In genomic region chr12:17727676-17728339, GRCm38 (mm10) we compare ENCODE assay signal across 9 mouse cellular contexts. TPM values are rescaled to one million over a fixed set of nuclear protein-coding genes. Genes with fewer than 3 reads are reported as not detected.
A peak's percentile ranks its signal among the peaks of the same experiment; 100 is the strongest.
DNase-seq lines count a peak whose midpoint lies in the region; ATAC-seq lines count a peak whose summit lies in the region.
"Had no signal": no experiment of that assay in that cellular context is flagged by ENCODE, and none has a peak within 500 bp of the region (broad histone marks: within the 10 kb centered on the region; RNA-seq: fewer than 3 reads in every experiment).

No protein-coding gene starts in this region.

- H3K4me1 ChIP-seq in heart, embryonic 11.5 days (ENCODE audit: control insufficient read depth, insufficient read depth, low read length) = peaks cover 37% of the 10 kb centered on the region
- peaks cover 22% of the 10 kb centered on the region for H3K4me1 ChIP-seq in limb, embryonic 11.5 days (ENCODE audit: control insufficient read depth, insufficient read depth, low read length)
- peaks cover 38% of the 10 kb centered on the region for H3K4me1 ChIP-seq in stomach, embryonic 14.5 days (ENCODE audit: control insufficient read depth, insufficient read depth, low read length)
- H3K4me1 ChIP-seq in midbrain, embryonic 11.5 days (ENCODE audit: control insufficient read depth, insufficient read depth, low read length) = peaks cover 8% of the 10 kb centered on the region

- H3K4me3 ChIP-seq in heart, embryonic 11.5 days (ENCODE audit: low read depth, low read length) = no peak overlapping the region
- H3K4me3 ChIP-seq in limb, embryonic 11.5 days (ENCODE audit: low read depth, low read length) = no peak overlapping the region
- H3K4me3 ChIP-seq in stomach, embryonic 14.5 days (ENCODE audit: low read depth, low read length) = no peak overlapping the region
- H3K4me3 ChIP-seq in midbrain, embryonic 11.5 days (ENCODE audit: low read depth, low read length) = no peak overlapping the region

- no peak for ATAC-seq in heart, embryonic 11.5 days (replicated peaks; ENCODE audit: insufficient number of reproducible peaks, low FRiP score, low TSS enrichment)
- ATAC-seq in limb, embryonic 11.5 days (ENCODE audit: insufficient number of reproducible peaks, low FRiP score, low TSS enrichment, low read depth) = no peak
- peak; percentile 42 for ATAC-seq in stomach, embryonic 14.5 days (ENCODE audit: insufficient number of reproducible peaks, insufficient read depth, low FRiP score, low read depth)
- no peak for ATAC-seq in midbrain, embryonic 11.5 days (ENCODE audit: low FRiP score)

- no peaks in the 10 kb centered on the region for H3K9me3 ChIP-seq in heart, embryonic 11.5 days (replicated peaks; ENCODE audit: control insufficient read depth, low read length)
- no peaks in the 10 kb centered on the region for H3K9me3 ChIP-seq in limb, embryonic 11.5 days (ENCODE audit: control insufficient read depth, low read length)
- no peaks in the 10 kb centered on the region for H3K9me3 ChIP-seq in stomach, embryonic 14.5 days (ENCODE audit: control insufficient read depth, low read depth, low read length)
- H3K9me3 ChIP-seq in midbrain, embryonic 11.5 days (ENCODE audit: control insufficient read depth, low read length) = no peaks in the 10 kb centered on the region

- 0 out of 2 replicates have a peak overlapping the region, but pooled peaks have one; percentile 6 for H3K9ac ChIP-seq in heart, embryonic 11.5 days (ENCODE audit: low read depth, low read length)
- H3K9ac ChIP-seq in limb, embryonic 11.5 days (ENCODE audit: low read length) = no peak overlapping the region
- H3K9ac ChIP-seq in stomach, embryonic 14.5 days (replicated peaks; ENCODE audit: low read depth, low read length) = no peak overlapping the region
- no peak overlapping the region for H3K9ac ChIP-seq in midbrain, embryonic 11.5 days (ENCODE audit: low read length)
- H3K9ac ChIP-seq: liver, embryonic 14.5 days had no signal

- H3K36me3 ChIP-seq in heart, embryonic 11.5 days (ENCODE audit: control insufficient read depth, insufficient read depth, low read length) = no peaks in the 10 kb centered on the region
- no peaks in the 10 kb centered on the region for H3K36me3 ChIP-seq in limb, embryonic 11.5 days (ENCODE audit: control insufficient read depth, insufficient read depth, low read length)
- no peaks in the 10 kb centered on the region for H3K36me3 ChIP-seq in stomach, embryonic 14.5 days (ENCODE audit: control insufficient read depth, insufficient read depth, low read length)
- H3K36me3 ChIP-seq in midbrain, embryonic 11.5 days (ENCODE audit: control insufficient read depth, insufficient read depth, low read length) = no peaks in the 10 kb centered on the region

- DNase-seq in CD4-positive, CD25-positive, alpha-beta regulatory T cell, adult 2 months (ENCODE audit: low read depth, low spot score) = peak; percentile 38
- peak; percentile 41 for DNase-seq in T-cell, adult 2 months (ENCODE audit: low spot score)
- peak; percentile 32 for DNase-seq in limb, embryonic 11.5 days (ENCODE audit: low spot score)
- no peak for DNase-seq in adrenal gland, adult 18-20 months (ENCODE audit: low spot score in 2 of 2)
- no peak for DNase-seq in midbrain, embryonic 11.5 days (ENCODE audit: low spot score, missing footprints)
- no peak for DNase-seq in embryo, embryonic 10 days (ENCODE audit: low spot score)

- 40% methylated on average over 13 of the region's 13 CpGs for WGBS in heart, embryonic 11.5 days (ENCODE audit: insufficient replicate concordance)
- WGBS in limb, embryonic 11.5 days = 45% methylated on average over 13 of the region's 13 CpGs
- WGBS in stomach, embryonic 14.5 days = 37% methylated on average over 13 of the region's 13 CpGs
- 79% methylated on average over 13 of the region's 13 CpGs for WGBS in midbrain, embryonic 11.5 days

- H3K27ac ChIP-seq in heart, embryonic 11.5 days (ENCODE audit: low read depth, low read length) = 0 out of 2 replicates have a peak overlapping the region, but pooled peaks have one; percentile 15
- no peak overlapping the region; the same call in 1 of the 2 replicates for H3K27ac ChIP-seq in limb, embryonic 11.5 days (replicated peaks; ENCODE audit: low read depth, low read length)
- H3K27ac ChIP-seq in stomach, embryonic 14.5 days (ENCODE audit: low read length) = peak overlapping the region; percentile 35; the same call in 1 of the 2 replicates
- no peak overlapping the region for H3K27ac ChIP-seq in midbrain, embryonic 11.5 days (ENCODE audit: low read depth, low read length)
- H3K27ac ChIP-seq: liver, embryonic 14.5 days had no signal

- no peak overlapping the region for H3K4me2 ChIP-seq in heart, embryonic 11.5 days
- H3K4me2 ChIP-seq in limb, embryonic 11.5 days (ENCODE audit: low read depth, severe bottlenecking) = no peak overlapping the region
- H3K4me2 ChIP-seq in stomach, embryonic 14.5 days (replicated peaks; ENCODE audit: low read depth, low read length) = peak overlapping the region; percentile 18; the same call in 1 of the 2 replicates
- H3K4me2 ChIP-seq in midbrain, embryonic 11.5 days = no peak overlapping the region

- no peaks in the 10 kb centered on the region for H3K27me3 ChIP-seq in heart, embryonic 11.5 days (ENCODE audit: control insufficient read depth, insufficient read depth, low read length)
- no peaks in the 10 kb centered on the region for H3K27me3 ChIP-seq in limb, embryonic 11.5 days (ENCODE audit: control insufficient read depth, insufficient read depth, low read length)
- H3K27me3 ChIP-seq in stomach, embryonic 14.5 days (ENCODE audit: control insufficient read depth, insufficient read depth, low read length) = no peaks in the 10 kb centered on the region
- H3K27me3 ChIP-seq in midbrain, embryonic 11.5 days (ENCODE audit: control insufficient read depth, insufficient read depth, low read length) = no peaks in the 10 kb centered on the region

RNA-seq across cellular contexts. Expression of gene Hpcal1, which starts 37.2 kb away (rescaled TPM):
- 22.1 and 22.9 TPM in 2 replicates for polyA plus RNA-seq in heart, embryonic 11.5 days (2014; fragmentation: Nextera tagmentation; extraction: Ambion mirVana)
- 29.5 and 31.1 TPM in 2 replicates for polyA plus RNA-seq in limb, embryonic 11.5 days (2014; fragmentation: Nextera tagmentation; extraction: Ambion mirVana)
- polyA plus RNA-seq in stomach, embryonic 14.5 days (2014; fragmentation: Nextera tagmentation; extraction: Ambion mirVana) = 55.3 and 57.5 TPM in 2 replicates
- 10 to 100 TPM; 23.2 to 25.2 TPM for total RNA-seq in adrenal gland, adult 18-20 months (2021)
- 36.4 and 39.1 TPM in 2 replicates for polyA plus RNA-seq in midbrain, embryonic 11.5 days (2014; fragmentation: Nextera tagmentation; extraction: Ambion mirVana)

Comparison
In these comparisons a context has a peak if more than half of its experiments do, and no peak if none do; other contexts are left out.
1. DNase-seq: peak in CD4-positive, CD25-positive, alpha-beta regulatory T cell, adult 2 months (single experiment), T-cell, adult 2 months (single experiment) and limb, embryonic 11.5 days (single experiment); none in adrenal gland, adult 18-20 months (0 of 2), midbrain, embryonic 11.5 days (single experiment) and embryo, embryonic 10 days (single experiment).
2. H3K27ac ChIP-seq: peak in heart, embryonic 11.5 days (single experiment) and stomach, embryonic 14.5 days (single experiment); none in limb, embryonic 11.5 days (single experiment) and midbrain, embryonic 11.5 days (single experiment).